Mouse (Mus musculus) ES-Bruce4 (cell line): Measurements from ENCODE around the gene Ugt1a8. TPM values are rescaled to one million over a fixed set of nuclear protein-coding genes. Genes with fewer than 3 reads are reported as not detected.
"Not testable (repeated sequence)": the region's sequence is repeated elsewhere in the genome, so short reads cannot be mapped to it uniquely, and the experiment has no call there.

Source experiments
- H3K27ac ChIP-seq: 2 replicates; pipeline ENCODE4 v1.5.1; 2012; ENCODE audit warnings: low read length, inconsistent platforms; ENCODE audit not compliant: insufficient read depth
- H3K27me3 ChIP-seq: 2 replicates; pipeline ENCODE4 v1.6.1; 2012; ENCODE audit warnings: mild to moderate bottlenecking, low read length, inconsistent platforms; ENCODE audit not compliant: control insufficient read depth, poor library complexity, insufficient read depth, severe bottlenecking
- H3K36me3 ChIP-seq: 2 replicates; pipeline ENCODE4 v1.6.1; 2012; ENCODE audit warnings: inconsistent platforms, mild to moderate bottlenecking, low read length, moderate library complexity; ENCODE audit not compliant: control insufficient read depth, poor library complexity, insufficient read depth, severe bottlenecking
- H3K4me1 ChIP-seq: one replicate; pipeline ENCODE4 v1.8.1; 2011; ENCODE audit warnings: low read length; ENCODE audit not compliant: control insufficient read depth, insufficient read depth
- H3K4me3 ChIP-seq: 2 replicates; pipeline ENCODE4 v1.5.1; 2011; ENCODE audit warnings: low read depth, mild to moderate bottlenecking, low read length
- H3K9ac ChIP-seq: 2 replicates; pipeline ENCODE4 v1.6.1; 2012; ENCODE audit warnings: low read depth, mild to moderate bottlenecking, inconsistent platforms; ENCODE audit not compliant: poor library complexity, severe bottlenecking
- H3K9me3 ChIP-seq: replicated peaks from 2 replicates; pipeline ENCODE4 v1.6.1; 2012; ENCODE audit warnings: mild to moderate bottlenecking, low read length, inconsistent platforms; ENCODE audit not compliant: control insufficient read depth, poor library complexity, insufficient read depth, severe bottlenecking
- CTCF ChIP-seq: IDR thresholded peaks from one replicate; pipeline ENCODE4 v1.8.1; 2011; ENCODE audit warnings: low read depth, low read length
- EP300 ChIP-seq: IDR thresholded peaks from 2 replicates; pipeline ENCODE4 v1.6.1; 2011; ENCODE audit warnings: low read depth, low read length; ENCODE audit not compliant: insufficient read depth
- POLR2A ChIP-seq: IDR thresholded peaks from one replicate; pipeline ENCODE4 v1.8.1; 2011; ENCODE audit warnings: low read length; ENCODE audit not compliant: insufficient read depth
- polyA plus RNA-seq: library from polyadenylated mRNA; stranded (reverse); fragments of >200 nt; gene quantifications from 2 replicates; pipeline ENCODE4 v1.2.4, GENCODE M21; 2011; ENCODE audit warnings: low read depth; ENCODE audit not compliant: missing spikeins, insufficient read depth, insufficient read length

Ugt1a8 gene
- polyA plus RNA-seq, 1 experiment = not detected

GRCm38 (mm10) chr1:88130223-88130622, 42.6 kb downstream of the Ugt1a8 start:
- H3K9ac ChIP-seq, H3K4me3 ChIP-seq, H3K4me1 ChIP-seq, H3K36me3 ChIP-seq, H3K9me3 ChIP-seq, H3K27ac ChIP-seq, H3K27me3 ChIP-seq: not testable (repeated sequence)

- Histone ChIP-seq H3K27me3 (no peaks in the 10 kb centered on the region), H3K4me1 (no peaks in the 10 kb centered on the region), H3K36me3 (no peaks in the 10 kb centered on the region), H3K4me3 (no peak overlapping the region), H3K9me3 (no peaks in the 10 kb centered on the region), H3K27ac (no peak overlapping the region), H3K9ac (no peak overlapping the region)
- TF ChIP-seq POLR2A = no peak
- TF ChIP-seq EP300 = no peak
- TF ChIP-seq CTCF = no peak
Measured at GRCm38 (mm10) chr1:88133908-88134456, 46.4 kb downstream of the Ugt1a8 start.

GRCm38 (mm10) chr1:88134457-88135011, 46.9 kb downstream of the Ugt1a8 start, which contains the start of gene Ugt1a6a:
Ugt1a6a (plus strand) TSS chr1:88134809.
- not testable (repeated sequence) for H3K36me3 ChIP-seq, H3K9me3 ChIP-seq, H3K9ac ChIP-seq, H3K27ac ChIP-seq, H3K27me3 ChIP-seq, H3K4me3 ChIP-seq, H3K4me1 ChIP-seq

GRCm38 (mm10) chr1:88135229-88135904, 47.8 kb downstream of the Ugt1a8 start:
- H3K9me3 ChIP-seq, H3K27me3 ChIP-seq, H3K9ac ChIP-seq, H3K36me3 ChIP-seq, H3K4me1 ChIP-seq, H3K4me3 ChIP-seq, H3K27ac ChIP-seq: not testable (repeated sequence)

GRCm38 (mm10) chr1:88136646-88137045, 49.0 kb downstream of the Ugt1a8 start:
- Histone ChIP-seq H3K36me3 (no peaks in the 10 kb centered on the region), H3K9me3 (no peaks in the 10 kb centered on the region), H3K4me1 (no peaks in the 10 kb centered on the region), H3K27me3 (no peaks in the 10 kb centered on the region), H3K9ac (no peak overlapping the region), H3K4me3 (no peak overlapping the region), H3K27ac (no peak overlapping the region)
- TF ChIP-seq CTCF = no peak

GRCm38 (mm10) chr1:88137264-88137663, 49.7 kb downstream of the Ugt1a8 start:
- Histone ChIP-seq H3K9me3 (no peaks in the 10 kb centered on the region), H3K36me3 (no peaks in the 10 kb centered on the region), H3K4me3 (no peak overlapping the region), H3K27me3 (no peaks in the 10 kb centered on the region), H3K27ac (no peak overlapping the region), H3K9ac (no peak overlapping the region), H3K4me1 (no peaks in the 10 kb centered on the region)
- TF ChIP-seq EP300 = no peak
- TF ChIP-seq POLR2A = no peak
- TF ChIP-seq CTCF = no peak
